Mouse (Mus musculus): ENCODE measurements around the gene Gm5800.
"Not testable (repeated sequence)": the region's sequence is repeated elsewhere in the genome, so short reads cannot be mapped to it uniquely, and the experiment has no call there.

Gene Gm5800

GRCm38 (mm10) chr14:51717083-51717482 lies at the start of gene Gm5800:
Gene Gm5800 (minus strand): TSS chr14:51717183.
- DNase-seq: no peak

DNA sequence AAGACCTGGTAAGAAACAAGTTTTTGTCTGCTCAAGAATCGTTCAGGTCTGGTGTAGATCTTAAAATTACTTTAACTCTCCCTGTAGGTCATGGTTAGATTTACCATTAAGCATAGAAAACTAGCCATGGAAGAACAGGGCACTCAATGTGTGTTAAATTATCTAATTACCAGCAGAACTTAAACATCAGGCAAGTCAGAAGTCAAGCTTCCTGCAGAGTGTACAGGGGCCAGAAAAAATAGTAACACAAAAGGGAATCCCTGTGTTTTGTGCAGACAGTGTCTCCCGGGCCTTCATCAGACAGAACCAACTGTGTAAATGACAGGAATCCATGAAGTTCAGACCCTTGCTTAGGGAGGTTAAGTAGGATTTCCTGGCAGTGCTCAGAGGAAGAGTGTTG lies 39.0 kb upstream of the Gm5800 start:
- no peak for DNase-seq

- DNase-seq: no peak
Measured at GRCm38 (mm10) chr14:51740347-51741170, 23.6 kb upstream of the Gm5800 start.

- DNase-seq: no peak
Measured at GRCm38 (mm10) chr14:51739150-51739993, 22.4 kb upstream of the Gm5800 start.

DNA sequence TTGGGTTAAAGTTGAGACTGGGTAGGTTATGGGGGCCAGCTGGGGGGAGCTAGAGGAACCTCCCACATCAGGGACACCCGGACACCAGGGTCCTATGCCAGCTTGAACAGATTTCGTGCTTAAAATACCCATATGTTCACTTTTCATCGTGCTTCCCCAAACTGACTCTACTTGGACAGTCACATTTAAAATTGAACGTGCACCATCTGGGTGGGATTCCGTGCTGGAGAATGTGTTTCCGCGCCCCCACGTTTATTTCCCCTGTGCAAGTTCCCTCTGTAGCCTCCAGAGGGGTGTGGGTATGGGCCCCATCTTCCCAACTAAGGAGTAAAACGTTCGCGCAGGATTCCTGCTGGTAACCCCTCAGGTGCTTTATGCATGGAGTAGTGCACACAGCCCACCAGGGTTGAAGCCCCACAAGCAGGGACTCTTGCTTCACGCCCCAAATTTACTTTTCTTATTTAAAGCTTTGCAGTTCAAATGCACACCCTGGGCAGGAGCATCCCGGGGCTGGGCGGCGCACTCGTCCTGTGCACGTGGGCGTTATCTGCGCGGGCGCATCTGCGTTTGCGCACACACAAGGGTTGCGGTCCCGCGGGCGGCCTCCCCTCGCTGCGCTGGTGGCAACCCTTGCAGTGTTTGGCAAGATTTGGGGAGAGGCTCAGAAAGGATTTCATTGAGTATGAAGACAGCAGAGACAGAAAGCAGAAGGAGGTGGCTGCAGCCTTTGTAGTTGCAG lies 21.6 kb upstream of the Gm5800 start:
- DNase-seq: no peak

DNA sequence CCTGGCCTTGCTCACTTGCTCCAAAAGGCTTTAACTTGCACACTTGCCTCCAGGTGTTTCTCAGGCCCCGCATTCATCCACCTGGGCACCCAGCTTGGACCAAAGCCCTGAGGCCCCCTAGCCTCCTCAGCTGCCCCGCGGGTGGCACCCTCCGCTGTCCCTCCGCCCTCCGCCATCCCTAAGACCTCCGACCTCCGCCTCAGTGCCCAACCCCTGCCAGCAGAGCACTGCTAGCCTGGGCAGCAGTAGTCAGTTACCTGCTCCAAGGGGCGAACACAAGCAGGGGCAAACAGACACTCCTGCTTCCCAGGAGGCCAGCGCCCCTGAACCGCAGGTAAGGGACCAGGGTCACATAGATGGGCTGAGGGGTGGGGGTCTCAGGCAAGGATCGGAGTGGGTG lies 21.0 kb upstream of the Gm5800 start:
- DNase-seq: no peak

DNA sequence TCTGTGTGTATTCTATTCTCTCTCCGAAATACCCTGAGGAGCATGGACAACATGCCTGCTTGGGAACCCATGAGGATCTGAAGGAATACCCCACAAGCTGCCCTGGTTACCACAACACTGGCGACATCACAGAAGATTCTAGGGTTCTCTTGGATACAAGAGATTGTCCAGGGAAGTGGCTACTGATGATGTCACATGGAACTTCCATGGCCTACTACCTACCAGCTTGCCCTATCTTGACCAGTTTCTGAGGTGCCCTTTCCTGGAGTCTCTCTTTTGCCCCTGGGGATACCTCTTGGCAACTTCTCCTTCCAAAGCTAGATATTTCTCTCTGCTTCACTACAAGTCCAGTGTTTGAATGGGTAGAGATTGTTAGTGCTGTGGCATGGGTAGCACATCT lies 21.6 kb downstream of the Gm5800 start, which contains the start of gene Gm17079:
Gene Gm17079, minus strand, starts transcription at position 101 of the 400 bp plus-strand sequence.
- DNase-seq: not testable (repeated sequence)

DNA sequence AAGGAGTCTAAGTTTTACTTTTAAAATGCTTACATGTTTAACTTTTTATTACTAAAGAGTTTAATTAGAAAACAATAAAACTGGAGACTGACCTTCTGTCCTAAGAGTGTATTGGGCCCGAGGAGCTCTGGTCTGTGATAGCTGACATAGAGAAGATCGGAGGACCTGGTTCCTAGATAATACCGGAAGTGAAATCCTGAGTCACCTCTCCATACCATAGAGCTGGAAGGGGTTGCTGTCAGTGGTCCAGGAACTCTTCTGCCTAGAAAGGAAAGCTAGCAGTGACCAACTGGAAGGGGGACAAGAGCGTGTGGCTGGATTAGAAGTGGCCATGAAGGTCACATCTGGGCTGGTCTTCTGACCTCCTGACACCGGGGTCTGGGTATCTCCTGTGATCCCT lies 39.7 kb downstream of the Gm5800 start:
- DNase-seq: no peak
